Mouse (Mus musculus): ENCODE results near the gene Ocel1.

The Ocel1 gene

GRCm38 (mm10) chr8:71405401-71406098, 34.5 kb downstream of the Ocel1 start, which contains the start of gene Ankle1:
TSS of gene Ankle1 (plus strand) at chr8:71406010.
- DNase-seq: peak; percentile 98

DNA sequence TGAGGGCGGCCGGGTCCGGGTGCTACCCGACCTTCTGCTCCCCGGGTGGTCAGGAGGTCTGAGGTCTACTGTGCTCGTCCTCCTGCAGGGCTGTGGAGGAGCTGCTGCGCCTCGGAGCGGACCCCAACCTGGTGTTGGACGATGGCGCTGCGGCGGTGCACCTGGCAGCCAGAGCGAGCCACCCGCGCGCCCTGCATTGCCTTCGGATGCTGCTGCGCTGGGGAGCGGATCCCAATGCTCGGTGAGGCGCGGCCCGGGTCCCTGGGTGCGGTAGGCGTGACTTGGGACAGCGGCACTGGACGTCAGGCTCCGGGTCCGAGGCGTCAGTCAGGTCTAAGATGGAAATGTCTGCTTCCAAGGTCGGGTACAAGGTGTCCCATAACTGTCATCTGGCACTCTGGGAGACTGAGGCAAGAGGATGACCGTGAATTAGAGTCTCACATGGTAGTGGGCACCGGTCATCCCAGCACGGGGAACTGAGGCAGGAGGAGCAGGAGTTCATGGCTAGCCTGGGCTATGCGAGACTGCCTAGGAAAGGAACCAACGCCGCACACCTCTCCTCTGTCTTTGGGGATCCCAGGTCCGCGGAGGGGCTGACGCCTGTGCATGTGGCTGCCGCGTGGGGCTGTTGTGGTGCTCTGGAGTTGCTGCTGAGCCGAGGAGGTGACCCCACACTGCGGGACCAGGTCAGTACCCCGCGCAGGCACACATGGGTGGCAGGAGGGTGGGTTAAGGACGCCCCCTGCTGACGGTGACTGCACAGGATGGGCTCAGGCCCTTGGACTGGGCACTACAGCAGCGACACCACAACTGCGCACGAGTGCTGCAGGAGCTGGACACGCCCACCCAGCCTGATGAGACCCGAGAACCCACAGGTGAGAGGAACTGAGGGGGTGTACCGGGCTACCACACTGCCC, 35.3 kb downstream of the Ocel1 start:
- DNase-seq: peak; percentile 78

GRCm38 (mm10) chr8:71407441-71407840, 36.3 kb downstream of the Ocel1 start:
- no peak for DNase-seq

DNA sequence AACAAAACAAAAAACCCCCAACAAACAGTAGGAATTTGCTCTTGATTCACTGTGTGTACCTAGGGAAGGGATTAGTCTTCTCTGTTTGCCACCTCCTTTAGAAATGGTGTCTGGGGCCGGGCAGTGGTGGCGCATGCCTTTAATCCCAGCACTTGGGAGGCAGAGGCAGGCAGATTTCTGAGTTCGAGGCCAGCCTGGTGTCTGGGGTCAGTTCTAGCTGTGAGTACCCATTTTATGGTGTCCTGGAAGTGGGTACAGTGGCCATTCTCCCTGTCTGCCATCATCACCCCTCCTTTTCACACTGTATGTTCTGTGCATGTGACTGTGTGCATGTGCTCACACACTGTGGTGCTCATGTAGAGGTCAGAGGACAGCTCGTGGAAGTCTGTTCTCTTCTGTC, 37.1 kb downstream of the Ocel1 start:
- DNase-seq: no peak

- no peak for DNase-seq
These were observed 40.6 kb downstream of the Ocel1 start for GRCm38 (mm10) chr8:71411535-71412273.

DNA sequence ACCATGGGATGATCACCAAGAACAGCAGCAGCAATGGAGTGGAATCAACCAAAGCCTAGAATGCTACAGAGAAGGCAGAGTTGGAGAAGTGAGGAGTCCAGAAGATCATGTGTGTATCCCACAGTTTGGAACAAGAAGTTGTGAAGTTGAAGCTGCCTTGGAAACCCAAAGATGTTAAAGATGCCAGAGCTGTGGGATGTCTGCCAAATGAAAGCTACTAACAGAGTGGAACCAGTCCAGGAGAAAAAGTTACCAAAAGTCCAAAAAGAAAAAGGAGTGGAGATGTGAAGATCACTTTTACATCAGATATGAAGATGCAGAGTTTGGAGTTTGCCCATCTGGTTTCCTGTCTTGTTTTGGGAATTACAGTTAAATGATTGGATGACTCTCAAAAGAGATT, 51.0 kb downstream of the Ocel1 start:
- DNase-seq: no peak

Data from kidney, adult 18-20 months (tissue).